Mouse (Mus musculus) C2C12 (cell line): ENCODE data around the gene Zmym5. TPM values are rescaled to one million over a fixed set of nuclear protein-coding genes. Genes with fewer than 3 reads are reported as not detected.
A peak's percentile ranks its signal among the peaks of the same experiment; 100 is the strongest.
"Not testable (repeated sequence)": the region's sequence is repeated elsewhere in the genome, so short reads cannot be mapped to it uniquely, and the experiment has no call there.

Experiments used
- H3K27me3 ChIP-seq: one replicate; pipeline ENCODE4 v1.6.1; 2011; ENCODE audit not compliant: control insufficient read depth, insufficient read depth, insufficient read length
- H3K36me3 ChIP-seq: one replicate; pipeline ENCODE4 v1.6.1; 2011; ENCODE audit not compliant: control insufficient read depth, insufficient read depth
- H3K4me3 ChIP-seq: one replicate; pipeline ENCODE4 v1.5.1; 2011; ENCODE audit warnings: mild to moderate bottlenecking, control low read depth; ENCODE audit not compliant: poor library complexity, insufficient read depth, severe bottlenecking
- H3K79me2 ChIP-seq: one replicate; pipeline ENCODE4 v1.6.1; 2011; ENCODE audit not compliant: control insufficient read depth, insufficient read depth
- H3K79me3 ChIP-seq: one replicate; pipeline ENCODE4 v1.6.1; 2011; ENCODE audit warnings: low read depth, control low read depth
- H3ac ChIP-seq: one replicate; pipeline ENCODE3; 2011; ENCODE audit warnings: low read depth; ENCODE audit not compliant: control insufficient read depth, insufficient read length
- CEBPB ChIP-seq: IDR thresholded peaks from one replicate; pipeline ENCODE4 v1.6.1; 2011; ENCODE audit warnings: low read depth, mild to moderate bottlenecking, control low read depth, moderate library complexity
- CTCF ChIP-seq: IDR thresholded peaks from one replicate; pipeline ENCODE4 v1.5.1; 2011; ENCODE audit not compliant: control insufficient read depth, insufficient read depth, insufficient read length
- FOSL1 ChIP-seq: IDR thresholded peaks from one replicate; pipeline ENCODE4 v1.8.0; 2011; ENCODE audit warnings: mild to moderate bottlenecking, low read length; ENCODE audit not compliant: poor library complexity, insufficient read depth, severe bottlenecking
- MAX ChIP-seq: IDR thresholded peaks from one replicate; pipeline ENCODE4 v1.6.1; 2011; ENCODE audit warnings: mild to moderate bottlenecking, control low read depth
- MYOD1 ChIP-seq: IDR thresholded peaks from one replicate; pipeline ENCODE4 v1.6.1; 2011; ENCODE audit warnings: low read depth; ENCODE audit not compliant: control insufficient read depth, insufficient read length
- MYOG ChIP-seq: IDR thresholded peaks from one replicate; pipeline ENCODE4 v1.6.1; 2011; ENCODE audit not compliant: control insufficient read depth, insufficient read length; ENCODE audit errors: extremely low read depth
- USF1 ChIP-seq: IDR thresholded peaks from one replicate; pipeline ENCODE4 v1.6.1; 2011; ENCODE audit warnings: low read depth, mild to moderate bottlenecking, control low read depth, moderate library complexity
- long read RNA-seq, 2 experiments: library from polyadenylated mRNA; unstranded; transcript quantifications; one replicate each; pipeline ENCODE4 v2.0.0; 2019 to 2020
- polyA plus RNA-seq: library from polyadenylated mRNA; unstranded; fragments of >200 nt; fragmentation: generic; extraction: Trizol; gene quantifications from one replicate; pipeline ENCODE4 v1.2.1, GENCODE M21; 2012; ENCODE audit warnings: missing spikeins

The Zmym5 gene
- polyA plus RNA-seq, result 2.3 TPM
- long read RNA-seq, experiment 1, partial matches to known transcripts, result 1 of 17 reads
- long read RNA-seq, experiment 1, other reads (novel, unspliced or antisense), result 16 of 17 reads
- long read RNA-seq, experiment 2, full-length matches to known transcripts, result 14 of 49 reads
- long read RNA-seq, experiment 2, partial matches to known transcripts, result 5 of 49 reads
- long read RNA-seq, experiment 2, other reads (novel, unspliced or antisense), result 30 of 49 reads

GRCm38 (mm10) chr14:56811701-56812339, at the start of gene Zmym5:
TSS of gene Zmym5 (minus strand) at chr14:56811716.
- H3K4me3 ChIP-seq, result peak within 1 kb of the TSS; percentile 59
- not testable (repeated sequence) for H3K27me3 ChIP-seq, H3K36me3 ChIP-seq
- peak within 1 kb of the TSS; percentile 67 for H3ac ChIP-seq
- peaks cover 24% of the 10 kb centered on the region for H3K79me3 ChIP-seq
- H3K79me2 ChIP-seq, result peaks cover 40% of the 10 kb centered on the region

DNA sequence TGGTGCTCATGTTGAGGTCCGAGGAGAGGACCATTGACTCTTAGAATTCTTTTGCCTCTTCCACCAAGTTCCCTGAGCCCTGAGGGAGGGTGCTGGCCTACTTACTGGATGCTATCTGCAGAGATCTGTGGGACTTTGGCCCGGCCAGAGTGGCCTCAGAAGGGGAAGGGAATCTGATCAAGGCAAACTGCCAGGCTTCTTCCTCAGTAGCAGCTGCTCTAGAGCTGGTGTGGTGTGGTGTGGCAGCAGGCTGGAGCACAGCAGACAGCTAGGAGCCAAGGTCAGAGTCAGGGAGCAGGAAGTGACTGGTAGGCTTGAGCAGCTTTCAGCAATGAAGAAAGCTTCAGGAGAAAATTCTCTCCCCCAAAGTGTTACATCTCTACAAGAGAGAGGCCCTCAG, 38.2 kb upstream of the Zmym5 start:
- Histone ChIP-seq H3K36me3 (no peaks in the 10 kb centered on the region), H3K4me3 (no peak overlapping the region), H3ac (no peak overlapping the region), H3K79me2 (no peaks in the 10 kb centered on the region), H3K27me3 (no peaks in the 10 kb centered on the region), H3K79me3 (no peaks in the 10 kb centered on the region)
- TF ChIP-seq MYOG, result no peak
- no peak for TF ChIP-seq MAX
- no peak for TF ChIP-seq USF1
- no peak for TF ChIP-seq FOSL1
- TF ChIP-seq CEBPB, result no peak

GRCm38 (mm10) chr14:56848322-56848721, 36.8 kb upstream of the Zmym5 start:
- Histone ChIP-seq H3K79me2 (no peaks in the 10 kb centered on the region), H3ac (no peak overlapping the region), H3K79me3 (no peaks in the 10 kb centered on the region), H3K36me3 (no peaks in the 10 kb centered on the region), H3K4me3 (no peak overlapping the region), H3K27me3 (no peaks in the 10 kb centered on the region)
- no peak for TF ChIP-seq CTCF
- TF ChIP-seq CEBPB, result no peak
- no peak for TF ChIP-seq MYOD1
- TF ChIP-seq FOSL1, result no peak
- no peak for TF ChIP-seq MAX
- TF ChIP-seq USF1, result no peak
- TF ChIP-seq MYOG, result no peak

GRCm38 (mm10) chr14:56844507-56844906, 33.0 kb upstream of the Zmym5 start:
- Histone ChIP-seq H3K27me3 (no peaks in the 10 kb centered on the region), H3ac (no peak overlapping the region), H3K4me3 (no peak overlapping the region), H3K36me3 (no peaks in the 10 kb centered on the region), H3K79me2 (no peaks in the 10 kb centered on the region), H3K79me3 (no peaks in the 10 kb centered on the region)
- TF ChIP-seq USF1, result no peak
- TF ChIP-seq CTCF, result no peak
- no peak for TF ChIP-seq MYOD1
- no peak for TF ChIP-seq CEBPB
- TF ChIP-seq MYOG, result no peak
- no peak for TF ChIP-seq FOSL1
- no peak for TF ChIP-seq MAX

GRCm38 (mm10) chr14:56844033-56844432, 32.5 kb upstream of the Zmym5 start:
- Histone ChIP-seq H3K36me3 (no peaks in the 10 kb centered on the region), H3K27me3 (no peaks in the 10 kb centered on the region), H3K79me3 (no peaks in the 10 kb centered on the region), H3K79me2 (no peaks in the 10 kb centered on the region), H3K4me3 (no peak overlapping the region), H3ac (no peak overlapping the region)
- TF ChIP-seq FOSL1 (no peak), MAX (no peak), MYOG (no peak), CTCF (no peak), MYOD1 (no peak), CEBPB (no peak), USF1 (no peak)

DNA sequence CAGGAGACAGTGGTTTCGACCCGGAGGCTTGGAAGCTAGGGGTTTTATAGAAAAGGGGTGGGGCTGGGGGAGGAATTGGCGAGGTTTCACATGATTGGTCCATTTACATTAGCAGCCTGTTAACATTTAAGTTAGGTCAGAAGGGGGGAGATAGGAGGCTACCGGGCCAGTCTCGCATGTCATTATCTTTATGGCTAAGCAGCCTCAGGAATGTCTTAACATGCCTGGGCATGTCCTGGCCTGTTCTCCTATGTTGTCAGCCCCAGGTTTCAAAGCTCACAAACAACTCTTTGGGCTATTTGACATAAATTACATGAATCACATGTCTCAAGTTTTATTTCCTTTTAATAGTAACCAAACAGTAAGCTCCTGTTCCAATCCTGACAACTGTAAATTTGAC, 23.1 kb upstream of the Zmym5 start:
- H3K4me3 ChIP-seq, H3ac ChIP-seq, H3K79me2 ChIP-seq, H3K27me3 ChIP-seq, H3K36me3 ChIP-seq, H3K79me3 ChIP-seq: not testable (repeated sequence)

- not testable (repeated sequence) for H3K79me2 ChIP-seq, H3K79me3 ChIP-seq, H3K4me3 ChIP-seq, H3K27me3 ChIP-seq, H3K36me3 ChIP-seq, H3ac ChIP-seq
Measured at GRCm38 (mm10) chr14:56833211-56833610, 21.7 kb upstream of the Zmym5 start.
